Mouse (Mus musculus) spleen, adult 2 months (tissue): Measurements from ENCODE around the gene Cept1.

Source experiments
- CTCF ChIP-seq: fragments of 200-500 bp; IDR thresholded peaks from 2 replicates; pipeline ENCODE4 v1.5.1; 2011; ENCODE audit warnings: mild to moderate bottlenecking, inconsistent platforms; ENCODE audit not compliant: insufficient read depth, insufficient read length, insufficient replicate concordance; ENCODE audit errors: extremely low read depth
- POLR2A ChIP-seq: fragments of 200-500 bp; IDR thresholded peaks from 2 replicates; pipeline ENCODE4 v1.6.1; 2011; ENCODE audit warnings: low read depth, low read length, inconsistent platforms

GRCm38 (mm10) chr3:106452616-106453015 is 95.0 kb downstream of the Cept1 start:
- TF ChIP-seq CTCF (no peak), POLR2A (no peak)
